Mouse (Mus musculus): Measurements from ENCODE around the gene Cd82. TPM values are rescaled to one million over a fixed set of nuclear protein-coding genes. Genes with fewer than 3 reads are reported as not detected.
A peak's percentile ranks its signal among the peaks of the same experiment; 100 is the strongest.

Gene Cd82
- polyA plus RNA-seq, 1 experiment: 370 TPM

DNA sequence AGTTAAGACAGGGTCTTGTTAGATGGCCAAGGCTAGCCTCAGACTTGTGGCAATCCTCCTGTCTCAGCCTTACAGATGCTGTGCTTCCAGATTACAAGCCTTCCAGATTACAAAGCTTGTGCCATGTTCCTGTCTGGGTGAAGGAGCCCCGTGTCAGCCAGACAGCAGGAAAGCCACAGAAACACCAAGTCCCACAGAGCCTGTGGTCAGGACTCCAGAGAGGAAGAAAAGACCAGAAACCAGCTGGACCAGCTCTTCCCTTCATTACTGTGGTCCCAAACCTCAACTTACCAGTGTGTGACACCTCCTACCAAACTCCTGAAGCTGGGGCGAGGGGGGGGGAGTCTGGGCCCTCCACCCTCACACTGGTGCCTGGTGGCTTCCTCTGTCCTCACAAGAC, 13.3 kb downstream of the Cd82 start:
- no peak for DNase-seq (ENCODE audit: low read depth, low spot score)
- WGBS: 81% methylated on average over 2 of the region's 2 CpGs

- 73% methylated on average over 5 of the region's 5 CpGs for WGBS
- no peak for DNase-seq (ENCODE audit: low read depth, low spot score)
These were observed 14.2 kb downstream of the Cd82 start for GRCm38 (mm10) chr2:93448774-93449173.

DNA sequence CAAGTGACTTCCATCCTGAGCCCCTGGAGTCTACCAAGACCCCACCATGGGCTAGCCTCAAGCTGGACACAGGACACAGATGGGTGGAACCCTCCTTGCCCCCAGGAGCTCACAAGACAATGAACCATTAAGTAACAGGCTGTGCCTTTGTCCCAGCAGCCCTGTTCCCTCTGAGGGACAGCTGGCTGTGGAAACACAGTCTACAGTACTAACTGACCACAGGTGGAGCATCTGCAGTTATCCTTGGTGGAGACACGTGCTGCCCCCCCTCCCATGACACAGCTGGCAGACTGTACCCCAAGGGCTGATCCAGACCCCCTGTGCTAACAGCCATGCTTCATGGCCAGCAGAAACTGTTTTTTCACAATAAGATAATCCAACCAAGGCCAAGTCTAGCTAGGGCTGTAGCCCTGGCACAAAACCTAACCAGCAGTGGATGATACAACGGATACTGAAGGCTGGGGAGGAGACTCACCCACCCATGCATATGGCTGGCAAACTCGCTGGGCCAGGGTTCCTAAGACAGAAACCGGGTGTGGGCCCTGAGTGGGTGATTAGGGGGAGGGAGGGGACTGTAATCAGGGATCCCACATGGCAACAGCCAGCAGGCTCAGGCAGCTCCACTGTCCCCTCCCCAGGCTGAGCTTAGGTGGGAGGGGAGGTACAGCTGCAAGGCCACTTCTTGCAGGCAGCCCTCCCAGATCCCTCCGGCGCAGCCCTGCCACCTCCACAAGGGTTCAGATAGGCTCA, 15.3 kb downstream of the Cd82 start:
- 63% methylated on average over 6 of the region's 6 CpGs for WGBS

GRCm38 (mm10) chr2:93446606-93447353, 16.2 kb downstream of the Cd82 start:
- WGBS: 73% methylated on average over 13 of the region's 13 CpGs
- DNase-seq (ENCODE audit: low read depth, low spot score): no peak

More for the DNA sequence above, 15.3 kb downstream of the Cd82 start:
- no peak for DNase-seq (ENCODE audit: low read depth, low spot score)

DNA sequence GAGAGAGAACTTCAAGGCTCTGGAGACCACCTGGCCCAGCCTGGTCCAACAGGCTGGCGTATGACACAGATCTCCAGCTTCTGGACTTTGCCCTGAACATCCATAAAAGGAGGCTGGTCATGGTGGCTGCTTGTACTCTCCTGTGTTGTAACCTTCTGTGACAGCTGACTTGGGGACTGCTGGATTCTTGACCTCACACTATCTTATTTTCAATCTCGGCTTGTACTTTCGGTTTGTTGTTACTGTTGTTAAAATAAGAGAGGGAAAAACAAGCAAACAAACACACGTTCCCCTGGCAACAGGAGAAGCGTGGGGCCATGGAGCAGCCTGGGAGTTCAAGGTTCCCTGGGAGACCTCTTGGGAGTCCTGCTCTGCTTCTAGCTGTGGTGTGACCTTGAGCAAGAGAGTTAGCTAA, 17.7 kb downstream of the Cd82 start:
- WGBS: 21% methylated on average over 5 of the region's 5 CpGs
- DNase-seq (ENCODE audit: low read depth, low spot score): no peak

DNA sequence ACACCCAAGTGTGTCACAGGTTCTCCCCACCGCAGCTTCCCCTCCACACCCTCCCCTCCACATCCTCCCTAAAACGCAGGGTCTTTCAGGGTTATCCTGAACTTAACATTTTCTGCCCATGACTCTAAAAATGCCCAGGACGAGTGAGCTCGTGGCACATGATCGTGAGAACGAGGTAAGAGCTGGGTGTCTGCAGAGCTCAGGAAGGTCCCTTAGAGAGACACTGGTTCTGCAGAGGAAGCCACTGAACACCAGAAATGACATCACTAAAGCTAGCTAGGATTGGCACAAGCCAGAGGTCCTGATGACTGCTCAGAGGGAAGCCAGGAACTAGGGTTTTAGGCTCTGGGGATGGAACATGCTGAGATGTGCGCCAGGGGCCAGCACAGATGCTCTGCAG, 18.7 kb downstream of the Cd82 start:
- whole genome bisulfite sequencing: 78% methylated on average over 7 of the region's 7 CpGs
- no peak for DNase-seq (ENCODE audit: low read depth, low spot score)

DNA sequence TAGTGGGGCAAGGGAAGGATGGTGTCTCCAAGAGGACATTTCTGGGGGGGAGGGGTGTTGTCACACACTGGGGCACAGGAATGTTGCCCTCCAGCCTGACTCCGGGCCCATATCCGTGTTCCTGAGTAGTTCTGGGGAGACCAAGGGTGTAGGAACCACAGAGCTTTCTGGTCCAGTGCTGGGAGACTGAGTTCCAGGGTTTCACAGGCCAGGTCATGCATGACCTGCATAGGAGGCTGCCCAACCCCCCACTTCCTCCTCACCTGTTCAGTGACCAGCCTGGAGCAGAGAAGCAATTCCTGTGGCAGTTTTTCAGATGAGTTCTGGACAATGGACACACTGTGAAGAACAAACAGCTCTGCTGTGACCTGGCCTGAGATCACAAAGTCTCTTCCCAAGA, 19.8 kb downstream of the Cd82 start:
- DNase-seq (ENCODE audit: low read depth, low spot score): no peak
- 95% methylated on average over 2 of the region's 2 CpGs for WGBS

- DNase-seq (ENCODE audit: low read depth, low spot score): no peak
- 35% methylated on average over 12 of the region's 12 CpGs for WGBS
These were observed 23.0 kb downstream of the Cd82 start for GRCm38 (mm10) chr2:93439812-93440559.

DNA sequence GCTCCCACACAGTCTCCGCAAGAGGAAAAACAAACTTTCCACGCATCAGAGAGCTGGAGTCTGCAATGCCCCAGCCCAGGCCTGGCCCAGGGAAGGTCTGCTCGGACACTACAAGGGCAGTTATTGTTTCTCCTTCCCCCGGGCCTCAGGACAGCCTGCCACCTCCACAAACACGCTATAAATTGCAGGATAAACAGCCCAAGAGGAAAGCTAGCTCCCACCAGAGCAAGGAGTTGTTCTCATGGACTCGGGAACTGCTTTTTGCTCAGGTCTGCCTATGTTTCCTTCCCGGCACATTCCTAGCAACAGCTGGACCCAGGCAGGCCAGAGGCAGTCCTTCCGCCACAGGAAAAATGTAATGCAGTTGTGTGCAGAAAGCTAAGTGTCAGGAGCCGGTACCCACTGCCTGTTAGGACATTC, 23.6 kb downstream of the Cd82 start:
- no peak for DNase-seq (ENCODE audit: low read depth, low spot score)
- 46% methylated on average over 9 of the region's 9 CpGs for WGBS

- WGBS: 76% methylated on average over 6 of the region's 6 CpGs
These were observed 24.6 kb downstream of the Cd82 start for GRCm38 (mm10) chr2:93438335-93438734.

DNA sequence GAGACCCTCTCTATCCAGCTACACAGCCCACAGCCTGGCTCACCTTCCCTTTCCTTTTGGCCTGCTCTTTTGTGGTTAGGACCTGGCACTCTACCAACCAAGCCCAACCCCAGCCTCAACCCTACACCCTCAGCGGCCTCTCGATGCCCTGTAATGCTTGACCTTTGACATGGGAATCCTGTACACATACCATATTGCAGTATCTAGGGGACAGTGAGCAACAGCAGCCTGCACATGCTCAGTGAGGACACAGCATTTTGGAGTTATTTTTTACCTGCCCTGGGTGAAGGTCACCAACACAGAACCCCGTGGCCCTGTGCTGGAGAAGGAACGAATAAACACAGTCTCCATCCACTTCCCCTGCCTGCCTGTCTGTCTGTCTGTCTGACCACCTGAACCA, 27.4 kb downstream of the Cd82 start:
- DNase-seq (ENCODE audit: low read depth, low spot score): no peak
- WGBS: 33% methylated on average over 4 of the region's 4 CpGs

More at GRCm38 (mm10) chr2:93438335-93438734, 24.6 kb downstream of the Cd82 start:
- DNase-seq (ENCODE audit: low read depth, low spot score): no peak

GRCm38 (mm10) chr2:93434896-93435295, 28.0 kb downstream of the Cd82 start:
- DNase-seq (ENCODE audit: low read depth, low spot score): no peak
- WGBS: 90% methylated on average over 3 of the region's 3 CpGs

DNA sequence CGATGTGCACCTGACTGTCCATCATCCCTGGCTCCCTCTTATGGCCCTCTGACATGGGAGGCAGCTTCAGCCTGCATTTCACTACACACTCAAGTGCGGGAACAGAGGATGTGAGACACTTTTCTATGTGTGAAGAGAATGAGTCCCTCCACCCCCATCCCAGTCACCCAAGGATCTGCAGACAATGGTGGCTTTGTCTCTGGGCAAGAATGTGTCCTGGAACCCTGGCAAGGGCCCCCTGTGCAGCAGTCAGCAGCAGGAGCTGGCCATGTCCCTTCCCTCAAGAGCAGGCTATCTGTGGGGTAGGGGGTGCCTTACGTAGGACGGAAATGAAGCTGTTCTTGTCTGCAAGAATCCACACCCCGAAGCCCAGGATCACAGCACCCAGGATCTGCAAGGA, 29.4 kb downstream of the Cd82 start:
- WGBS: 88% methylated on average over 5 of the region's 5 CpGs

GRCm38 (mm10) chr2:93432600-93433389, 30.1 kb downstream of the Cd82 start:
- peak; percentile 77 for DNase-seq (ENCODE audit: low read depth, low spot score)

More for the DNA sequence above, 29.4 kb downstream of the Cd82 start:
- DNase-seq (ENCODE audit: low read depth, low spot score): no peak

DNA sequence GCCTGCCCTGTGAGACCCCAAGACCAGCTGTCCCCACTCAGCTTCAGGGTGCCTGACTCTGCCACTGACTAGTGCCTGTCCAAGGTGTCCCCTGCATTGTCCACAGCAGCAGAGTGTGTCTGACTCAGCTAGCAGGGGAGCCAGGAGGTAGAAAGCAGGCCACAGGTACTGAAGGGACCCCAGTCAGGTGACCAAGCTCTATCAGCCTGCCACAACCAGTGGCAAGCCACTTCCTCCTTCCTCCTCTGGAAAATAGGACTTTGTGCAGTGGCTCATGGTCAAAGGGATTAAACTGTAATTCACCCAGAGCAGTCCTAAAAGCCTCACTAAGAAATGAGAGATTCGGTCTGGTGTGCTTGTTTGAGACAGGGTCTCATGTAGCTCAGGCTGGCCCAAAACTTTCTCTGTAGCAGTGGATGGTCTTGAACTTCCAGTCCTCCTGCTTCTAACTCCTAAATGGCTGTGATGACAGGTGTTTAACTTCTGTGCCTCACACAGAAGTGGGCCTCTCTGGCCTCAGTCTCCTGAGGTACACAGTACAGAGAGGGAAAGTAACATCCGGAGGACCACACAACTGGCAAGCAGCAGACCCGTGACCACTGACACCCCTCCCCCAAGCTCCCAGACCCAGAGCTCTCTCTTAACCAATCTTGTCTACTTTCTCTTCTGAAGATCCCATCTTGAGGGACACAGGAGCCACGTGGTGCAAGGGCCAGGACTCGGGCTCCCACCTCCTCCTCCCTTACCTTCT, 31.2 kb downstream of the Cd82 start:
- WGBS: 44% methylated on average over 5 of the region's 5 CpGs

More at GRCm38 (mm10) chr2:93432600-93433389, 30.1 kb downstream of the Cd82 start:
- 34% methylated on average over 6 of the region's 6 CpGs for WGBS

DNA sequence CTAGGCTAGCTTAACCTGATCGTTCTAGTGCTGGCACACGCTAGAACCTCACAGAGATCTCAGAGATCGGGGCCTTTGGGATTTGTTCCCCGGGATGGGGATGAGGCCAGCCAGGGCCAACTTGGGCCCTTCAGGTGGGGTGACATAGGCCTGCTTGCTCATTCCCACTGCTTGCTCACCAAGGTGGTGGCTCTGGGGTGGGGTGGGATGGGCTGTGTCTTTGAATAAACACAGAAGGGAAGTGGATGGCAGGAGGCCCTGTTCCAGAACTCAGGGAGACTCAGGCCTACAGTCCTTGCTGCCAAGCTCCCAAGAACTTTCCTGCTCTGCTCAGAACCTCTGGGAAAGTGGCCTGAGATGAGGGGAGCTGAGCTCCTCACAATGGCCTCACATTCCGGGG, 31.9 kb downstream of the Cd82 start:
- WGBS: 52% methylated on average over 5 of the region's 5 CpGs
- DNase-seq (ENCODE audit: low read depth, low spot score): no peak

More for the DNA sequence above, 31.2 kb downstream of the Cd82 start:
- no peak for DNase-seq (ENCODE audit: low read depth, low spot score)

GRCm38 (mm10) chr2:93428004-93428531, 34.9 kb downstream of the Cd82 start:
- WGBS: 83% methylated on average over 11 of the region's 11 CpGs
- DNase-seq (ENCODE audit: low read depth, low spot score): no peak

GRCm38 (mm10) chr2:93427000-93427715, 35.8 kb downstream of the Cd82 start:
- WGBS: 82% methylated on average over 8 of the region's 8 CpGs
- no peak for DNase-seq (ENCODE audit: low read depth, low spot score)

Measured in large intestine, adult 2 months (tissue).